Mouse (Mus musculus): Measurements from ENCODE around the gene Src.

Src gene

GRCm38 (mm10) chr2:157436496-157436895, 18.3 kb downstream of the Src start:
- no peak for DNase-seq (ENCODE audit: low spot score)

DNA sequence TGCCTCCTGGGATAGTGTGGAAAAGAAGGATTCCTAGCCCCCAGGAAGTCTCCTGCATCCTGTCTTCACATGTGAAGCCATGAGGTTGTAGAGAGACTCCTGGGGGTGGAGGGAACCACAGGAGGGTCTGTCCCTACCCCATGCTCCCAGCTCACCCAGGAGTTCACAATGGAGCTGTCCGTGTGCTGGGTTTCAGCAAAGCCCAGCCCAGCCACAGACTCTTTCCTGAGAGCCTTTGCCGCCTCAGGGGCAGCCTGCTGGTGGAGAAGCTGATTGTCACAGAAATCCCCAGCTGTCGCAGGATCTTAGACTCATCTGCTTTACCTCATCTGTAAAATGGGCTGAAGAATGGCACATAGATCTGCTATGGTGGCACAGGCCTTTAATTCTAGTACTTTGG, 18.9 kb downstream of the Src start:
- DNase-seq (ENCODE audit: low spot score): no peak

DNA sequence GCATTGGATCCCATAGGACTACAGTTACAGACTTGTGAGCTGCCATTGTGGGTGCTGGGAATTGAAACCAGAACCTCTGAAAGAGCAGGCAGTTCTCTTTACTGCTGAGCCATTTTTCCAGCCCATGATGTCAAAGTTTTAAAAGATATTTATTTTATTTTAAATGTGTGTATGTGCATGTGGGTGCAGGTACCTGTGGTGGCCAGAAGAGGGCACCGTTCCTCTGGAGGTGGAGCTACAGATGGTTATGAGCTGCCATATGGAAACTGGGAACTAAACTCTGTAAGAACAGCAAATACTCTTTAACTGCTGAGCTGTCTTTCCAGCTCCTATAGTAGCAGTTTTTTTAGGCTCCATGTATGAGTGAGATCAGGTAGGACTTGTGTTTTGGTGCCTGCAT, 23.1 kb downstream of the Src start:
- DNase-seq (ENCODE audit: low spot score): no peak

DNA sequence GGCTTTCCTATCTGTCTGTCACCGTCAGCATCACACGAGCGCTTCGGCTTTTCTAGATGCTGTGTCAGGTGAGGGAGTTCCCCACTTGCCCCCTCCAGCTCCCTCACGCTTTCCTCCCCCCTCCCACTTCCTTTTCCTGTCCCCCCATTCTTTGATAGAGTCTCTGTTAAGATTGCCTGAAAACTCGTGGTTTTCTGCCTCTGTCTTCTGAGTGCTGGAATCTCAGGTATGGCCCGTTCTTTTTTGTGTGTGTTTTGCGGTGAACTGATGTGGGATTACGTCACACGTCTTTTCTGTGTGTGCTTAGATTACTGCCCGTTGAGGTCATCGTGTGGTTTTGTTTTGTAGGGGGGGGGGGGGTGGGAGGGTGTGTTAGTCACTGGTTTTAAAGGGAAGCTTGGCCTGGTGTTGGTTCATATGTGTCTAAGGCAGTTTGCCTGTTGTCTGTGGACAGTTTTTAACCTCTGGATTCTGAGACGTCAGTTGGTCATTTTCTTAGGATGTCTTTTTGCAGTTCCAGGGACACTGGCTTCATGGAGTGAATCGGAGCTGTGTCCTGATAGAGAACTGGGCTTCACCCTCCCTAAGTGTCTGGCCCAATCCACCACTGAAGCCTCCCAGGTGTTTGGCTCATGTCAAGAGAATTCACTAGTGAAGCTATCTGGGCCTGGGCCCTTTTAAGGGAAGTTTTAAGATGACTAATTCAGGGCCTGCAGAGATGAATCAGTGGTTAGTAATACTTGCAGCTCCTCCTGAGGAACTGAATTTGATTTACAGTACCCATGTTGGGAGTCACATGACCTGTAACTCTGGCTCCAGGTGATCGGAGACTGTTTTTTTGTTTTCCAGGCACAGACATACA, 29.3 kb downstream of the Src start:
- no peak for DNase-seq (ENCODE audit: low spot score)

- DNase-seq (ENCODE audit: low spot score): no peak
These were observed 30.1 kb downstream of the Src start for GRCm38 (mm10) chr2:157448356-157448755.

DNA sequence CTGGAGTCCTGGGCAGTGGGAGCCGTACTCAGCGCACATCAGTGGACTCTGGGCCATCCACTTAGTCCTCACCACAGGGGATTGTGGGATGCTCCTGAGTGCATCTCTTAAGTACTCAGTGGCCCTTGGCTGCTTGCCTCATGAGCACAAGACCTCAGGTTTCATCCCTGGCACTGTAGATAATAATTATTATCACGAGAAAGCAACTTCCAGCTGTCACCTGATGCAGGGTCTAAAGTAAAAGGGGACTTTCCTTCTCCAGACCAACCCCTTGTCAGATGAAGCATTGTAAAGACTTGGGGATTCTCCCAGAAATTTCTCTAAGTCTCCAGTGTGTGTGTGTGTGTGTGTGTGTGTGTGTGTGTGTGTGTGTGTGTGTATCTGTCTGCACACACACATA, 32.7 kb downstream of the Src start:
- no peak for DNase-seq (ENCODE audit: low spot score)

DNA sequence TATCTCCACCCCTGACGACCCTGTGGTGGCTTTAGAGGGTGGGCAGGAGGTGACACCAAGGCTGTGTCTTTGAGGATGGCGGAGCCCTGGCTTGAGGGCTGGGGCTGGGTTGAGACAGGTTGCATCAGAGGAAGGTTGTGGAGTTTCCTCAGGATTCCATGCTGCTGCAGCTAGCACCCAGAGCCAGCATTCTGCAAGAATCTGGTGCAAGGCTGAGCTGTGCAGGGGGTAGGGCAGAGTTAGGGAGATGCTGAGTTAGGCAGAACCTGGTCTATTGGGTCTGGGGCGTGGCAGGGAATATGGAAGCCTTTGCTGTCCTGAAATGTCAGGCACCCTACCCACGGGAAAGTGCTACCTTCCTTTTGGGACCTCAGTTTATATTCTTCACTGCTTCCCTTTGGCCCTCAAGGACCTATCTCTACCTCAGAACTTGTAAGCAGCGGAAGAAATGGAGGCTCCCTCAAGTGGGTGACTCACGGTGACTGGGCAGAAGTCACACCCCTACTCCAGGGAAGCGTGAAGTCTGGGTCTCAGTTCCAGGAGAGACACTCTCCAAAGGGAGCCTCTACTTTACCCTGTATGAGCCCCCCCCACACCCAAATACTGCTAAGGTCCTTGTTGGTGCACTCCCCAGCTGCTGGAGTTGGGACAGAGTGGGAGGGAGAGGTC, 33.3 kb downstream of the Src start:
- no peak for DNase-seq (ENCODE audit: low spot score)

DNA sequence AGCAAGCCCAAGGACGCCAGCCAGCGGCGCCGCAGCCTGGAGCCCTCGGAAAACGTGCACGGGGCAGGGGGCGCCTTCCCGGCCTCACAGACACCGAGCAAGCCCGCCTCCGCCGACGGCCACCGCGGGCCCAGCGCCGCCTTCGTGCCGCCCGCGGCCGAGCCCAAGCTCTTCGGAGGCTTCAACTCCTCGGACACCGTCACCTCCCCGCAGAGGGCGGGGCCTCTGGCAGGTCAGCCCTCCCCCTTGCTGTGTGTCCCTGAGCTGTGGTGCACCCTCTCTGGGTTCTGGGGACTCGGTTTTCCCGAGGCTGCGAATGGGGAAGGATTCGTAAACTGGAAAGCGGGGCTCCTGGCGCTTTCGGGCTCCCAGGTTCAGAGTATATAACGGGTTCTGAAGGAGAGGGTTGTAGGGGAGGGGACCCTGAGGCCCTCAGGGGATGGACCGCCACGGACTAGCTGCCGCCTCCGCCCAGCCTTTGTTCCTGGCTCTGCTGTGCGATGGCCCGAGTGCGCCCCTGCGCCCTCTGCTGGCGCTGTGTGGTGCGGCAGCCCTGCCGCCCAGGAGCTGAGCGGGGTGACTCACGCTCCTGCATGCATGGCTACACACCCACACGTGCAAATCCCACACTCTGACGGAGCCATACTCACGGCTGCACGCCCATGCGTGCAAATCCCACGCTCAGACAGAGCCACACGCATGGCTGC, 39.0 kb downstream of the Src start:
- DNase-seq (ENCODE audit: low spot score): peak; percentile 93

- DNase-seq (ENCODE audit: low spot score): peak; percentile 86
These were observed 40.2 kb downstream of the Src start for GRCm38 (mm10) chr2:157458472-157458871.

DNA sequence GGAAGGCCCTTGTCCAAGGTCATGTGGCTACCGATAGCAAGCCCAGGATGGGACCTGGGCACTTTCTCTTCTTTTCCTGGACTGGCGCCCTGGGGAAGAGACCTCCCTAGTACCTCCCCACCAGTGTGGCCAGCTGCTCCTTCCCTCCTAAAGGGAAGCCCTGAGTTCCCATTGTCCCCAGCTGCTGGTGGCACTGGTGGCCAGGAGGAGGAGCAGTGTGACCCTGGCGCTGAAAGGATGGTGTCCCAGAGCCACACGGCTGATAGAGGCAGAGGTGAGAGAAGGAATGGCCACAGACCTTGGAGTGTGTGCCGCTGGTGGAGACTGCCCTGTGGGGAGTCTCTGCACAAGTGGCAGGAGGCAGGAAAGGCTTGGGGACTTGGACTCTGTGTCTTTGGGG, 41.5 kb downstream of the Src start:
- peak; percentile 73 for DNase-seq (ENCODE audit: low spot score)

GRCm38 (mm10) chr2:157462776-157463710, 44.8 kb downstream of the Src start:
- peak; percentile 96 for DNase-seq (ENCODE audit: low spot score)

- DNase-seq (ENCODE audit: low spot score): no peak
These were observed 45.9 kb downstream of the Src start for GRCm38 (mm10) chr2:157463887-157464745.

DNA sequence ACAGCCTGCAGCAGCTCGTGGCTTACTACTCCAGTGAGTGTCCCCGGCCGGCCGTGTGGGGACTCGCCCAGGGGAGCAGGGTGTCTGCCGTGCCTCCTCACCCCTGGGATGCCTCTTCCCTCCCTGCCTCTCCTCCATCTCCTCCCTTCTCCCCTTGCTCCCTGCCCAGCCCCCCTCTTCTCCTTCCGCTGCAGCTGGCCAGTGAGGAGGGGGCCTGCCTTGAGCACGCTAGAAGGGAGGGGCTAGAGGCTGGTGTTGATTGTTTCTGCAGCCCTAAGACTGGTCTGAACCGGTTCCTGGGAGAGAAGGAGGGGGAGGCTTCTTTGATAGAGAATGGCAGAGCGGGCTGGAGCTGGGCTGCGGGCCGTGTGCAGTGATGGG, 46.5 kb downstream of the Src start:
- DNase-seq (ENCODE audit: low spot score): peak; percentile 96

- peak; percentile 83 for DNase-seq (ENCODE audit: low spot score)
These were observed 48.6 kb downstream of the Src start for GRCm38 (mm10) chr2:157466836-157467235.

DNA sequence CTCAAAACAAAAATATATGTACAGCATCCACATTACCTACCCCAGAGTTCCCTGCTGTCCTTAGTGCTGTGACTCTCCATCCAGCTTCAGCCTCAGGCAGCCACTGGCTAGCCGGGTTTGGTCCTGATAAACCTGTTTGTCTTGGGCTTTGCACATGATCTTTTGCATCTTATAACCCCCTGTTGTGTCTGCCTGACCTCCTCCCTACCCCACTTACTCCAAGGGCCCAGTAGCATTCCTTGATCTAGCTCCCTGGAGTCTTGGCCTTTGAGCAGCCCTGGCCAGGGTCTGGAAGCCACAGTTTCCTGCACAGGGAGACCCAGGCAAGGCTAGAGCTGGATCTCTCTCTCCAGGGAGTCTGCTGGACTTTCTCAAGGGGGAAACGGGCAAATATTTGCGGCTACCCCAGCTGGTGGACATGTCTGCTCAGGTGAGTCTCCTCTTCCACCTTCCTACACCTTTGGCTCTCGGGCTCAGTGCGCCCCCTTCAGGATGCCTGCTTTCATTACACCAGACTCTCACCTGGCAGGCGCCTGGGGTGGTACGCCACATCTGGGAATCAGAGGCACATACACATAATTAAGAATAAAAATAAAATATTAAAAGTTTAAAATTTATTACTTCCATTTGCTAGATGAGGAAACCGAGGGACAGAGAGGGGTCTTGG, 50.0 kb downstream of the Src start:
- DNase-seq (ENCODE audit: low spot score): no peak

- no peak for DNase-seq (ENCODE audit: low spot score)
These were observed 53.0 kb downstream of the Src start for GRCm38 (mm10) chr2:157471292-157471691.

GRCm38 (mm10) chr2:157471737-157472136, 53.5 kb downstream of the Src start:
- no peak for DNase-seq (ENCODE audit: low spot score)

GRCm38 (mm10) chr2:157472469-157472868, 54.2 kb downstream of the Src start:
- no peak for DNase-seq (ENCODE audit: low spot score)

GRCm38 (mm10) chr2:157474269-157474729, 56.1 kb downstream of the Src start:
- peak; percentile 57 for DNase-seq (ENCODE audit: low spot score)

All from embryo, embryonic 10 days (tissue).